ENCODE assay signal across 25 mouse cellular contexts in genomic region chr3:69333819-69334218, GRCm38 (mm10). TPM values are rescaled to one million over a fixed set of nuclear protein-coding genes. Genes with fewer than 3 reads are reported as not detected.
DNase-seq lines count a peak whose midpoint lies in the region; ATAC-seq and TF ChIP-seq lines count a peak whose summit lies in the region.
"Had no signal": no experiment of that assay in that cellular context is flagged by ENCODE, and none has a peak within 500 bp of the region (broad histone marks: within the 10 kb centered on the region; RNA-seq: fewer than 3 reads in every experiment).

No protein-coding gene starts in this region.

- H3K27ac ChIP-seq in gastrocnemius, adult 2 months: peak overlapping the region; percentile 3; the same call in 1 of the 2 replicates
- no peak overlapping the region for H3K27ac ChIP-seq in liver, embryonic 11.5 days (ENCODE audit: low read depth, low read length)
- H3K27ac ChIP-seq in liver, embryonic 13.5 days: no peak overlapping the region
- no peak overlapping the region for H3K27ac ChIP-seq in liver, embryonic 16.5 days (ENCODE audit: low read length)
- H3K27ac ChIP-seq: embryonic facial prominence, embryonic 12.5 days; embryonic facial prominence, embryonic 15.5 days; heart, adult 2 months; heart, embryonic 10.5 days; hindbrain, embryonic 12.5 days; hindbrain, embryonic 15.5 days had no signal

- no peak for DNase-seq in gastrocnemius, adult 2 months
- DNase-seq in gastrocnemius, adult 18-20 months (ENCODE audit: low spot score): no peak
- no peak for DNase-seq in liver, embryonic 11.5 days (ENCODE audit: low spot score)
- no peak for DNase-seq in liver, embryonic 13.5 days
- DNase-seq in frontal cortex, postnatal 36 days (ENCODE audit: low spot score in 2 of 2): no peak
- no peak for DNase-seq in adrenal gland, adult 8-10 months
- DNase-seq: adrenal gland, postnatal 14 days; B cell, adult 2 months; cerebellum, adult 11 months; cerebellum, adult 8-10 months; cerebellum, postnatal 10 days; cerebellum, postnatal 36 days; forebrain, postnatal 0 days; gastrocnemius, postnatal 25 days; heart, adult 2 months had no signal

- H3K9me3 ChIP-seq in liver, embryonic 11.5 days (ENCODE audit: control insufficient read depth, low read length): no peaks in the 10 kb centered on the region
- no peaks in the 10 kb centered on the region for H3K9me3 ChIP-seq in liver, embryonic 13.5 days (replicated peaks)
- no peaks in the 10 kb centered on the region for H3K9me3 ChIP-seq in liver, embryonic 16.5 days (replicated peaks; ENCODE audit: control insufficient read depth, low read length)
- H3K9me3 ChIP-seq: embryonic facial prominence, embryonic 12.5 days; embryonic facial prominence, embryonic 15.5 days; G1E; heart, embryonic 10.5 days; hindbrain, embryonic 12.5 days; hindbrain, embryonic 15.5 days had no signal

- no peak overlapping the region for H3K4me2 ChIP-seq in liver, embryonic 11.5 days
- H3K4me2 ChIP-seq in liver, embryonic 13.5 days: 0 out of 2 replicates have a peak overlapping the region, but pooled peaks have one; percentile 10
- H3K4me2 ChIP-seq in liver, embryonic 16.5 days (ENCODE audit: low read depth, low read length): no peak overlapping the region
- H3K4me2 ChIP-seq: embryonic facial prominence, embryonic 12.5 days; embryonic facial prominence, embryonic 15.5 days; hindbrain, embryonic 12.5 days; hindbrain, embryonic 15.5 days had no signal

- no peak for TF ChIP-seq CTCF in gastrocnemius, adult 2 months (IDR thresholded peaks at IDR 0.05)

- intact Hi-C loops in gastrocnemius, adult 2 months (cut with DNase I): no loop called here

- H3K4me3 ChIP-seq in gastrocnemius, adult 2 months: no peak overlapping the region
- H3K4me3 ChIP-seq in liver, embryonic 11.5 days (ENCODE audit: low read depth, low read length): no peak overlapping the region
- no peak overlapping the region for H3K4me3 ChIP-seq in liver, embryonic 13.5 days (replicated peaks)
- no peak overlapping the region for H3K4me3 ChIP-seq in liver, embryonic 16.5 days (ENCODE audit: low read depth, low read length)
- H3K4me3 ChIP-seq: embryonic facial prominence, embryonic 12.5 days; embryonic facial prominence, embryonic 15.5 days; heart, adult 2 months; heart, embryonic 10.5 days; hindbrain, embryonic 12.5 days; hindbrain, embryonic 15.5 days had no signal

- no peak overlapping the region for H3K9ac ChIP-seq in liver, embryonic 11.5 days (ENCODE audit: low read depth, low read length)
- H3K9ac ChIP-seq in liver, embryonic 13.5 days: no peak overlapping the region
- H3K9ac ChIP-seq in liver, embryonic 16.5 days (ENCODE audit: low read depth, low read length): no peak overlapping the region
- H3K9ac ChIP-seq: embryonic facial prominence, embryonic 12.5 days; embryonic facial prominence, embryonic 15.5 days; forebrain, postnatal 0 days; hindbrain, embryonic 12.5 days; hindbrain, embryonic 15.5 days had no signal

- no peaks in the 10 kb centered on the region for H3K27me3 ChIP-seq in liver, embryonic 11.5 days (replicated peaks; ENCODE audit: control insufficient read depth, insufficient read depth, low read length)
- H3K27me3 ChIP-seq in liver, embryonic 13.5 days: no peaks in the 10 kb centered on the region
- no peaks in the 10 kb centered on the region for H3K27me3 ChIP-seq in liver, embryonic 16.5 days (ENCODE audit: control insufficient read depth, insufficient read depth, low read depth, low read length)
- H3K27me3 ChIP-seq: CH12.LX; embryonic facial prominence, embryonic 12.5 days; embryonic facial prominence, embryonic 15.5 days; hindbrain, embryonic 12.5 days; hindbrain, embryonic 15.5 days; Patski had no signal

- no peaks in the 10 kb centered on the region for H3K36me3 ChIP-seq in liver, embryonic 11.5 days (ENCODE audit: control insufficient read depth, insufficient read depth, low read length)
- H3K36me3 ChIP-seq in liver, embryonic 13.5 days: no peaks in the 10 kb centered on the region
- no peaks in the 10 kb centered on the region for H3K36me3 ChIP-seq in liver, embryonic 16.5 days (ENCODE audit: control insufficient read depth, insufficient read depth)
- H3K36me3 ChIP-seq: embryonic facial prominence, embryonic 12.5 days; embryonic facial prominence, embryonic 15.5 days; heart, embryonic 10.5 days; hindbrain, embryonic 12.5 days; hindbrain, embryonic 15.5 days had no signal

- peaks cover 9% of the 10 kb centered on the region for H3K4me1 ChIP-seq in liver, embryonic 11.5 days (replicated peaks; ENCODE audit: control insufficient read depth, insufficient read depth, low read length)
- peaks cover 56% of the 10 kb centered on the region for H3K4me1 ChIP-seq in liver, embryonic 13.5 days (replicated peaks)
- peaks cover 13% of the 10 kb centered on the region for H3K4me1 ChIP-seq in liver, embryonic 16.5 days (ENCODE audit: control insufficient read depth, low read depth, low read length)
- H3K4me1 ChIP-seq: embryonic facial prominence, embryonic 12.5 days; embryonic facial prominence, embryonic 15.5 days had no signal

- 62% methylated on average over 9 of the region's 9 CpGs for WGBS in liver, embryonic 11.5 days
- WGBS in liver, embryonic 13.5 days (ENCODE audit: insufficient replicate concordance): 70% methylated on average over 9 of the region's 9 CpGs
- WGBS in liver, embryonic 16.5 days (ENCODE audit: insufficient replicate concordance): 65% methylated on average over 9 of the region's 9 CpGs

- ATAC-seq in liver, embryonic 11.5 days (replicated peaks; ENCODE audit: low FRiP score): peak; percentile 47; the same call in 1 of the 2 replicates
- peak; percentile 58; the same call in 1 of the 2 replicates for ATAC-seq in liver, embryonic 13.5 days (ENCODE audit: low read depth)
- peak; percentile 54; the same call in 1 of the 2 replicates for ATAC-seq in liver, embryonic 16.5 days (ENCODE audit: low read depth)
- ATAC-seq: forebrain, embryonic 14.5 days; forebrain, postnatal 0 days; Patski had no signal

RNA-seq across cellular contexts. Expression of gene Ppm1l, which starts 17.2 kb away (rescaled TPM):
- total RNA-seq in gastrocnemius, adult 2 months (2021): 10 to 100 TPM; 90.3 to 91.8 TPM
- 100 to 1,000 TPM in 1 of 2 experiments, 10 to 100 TPM in 1; 96.4 to 102 TPM for total RNA-seq in gastrocnemius, adult 18-20 months (2021)
- 8.2 and 8.3 TPM in 2 replicates for polyA plus RNA-seq in liver, embryonic 11.5 days (2014; fragmentation: Nextera tagmentation; extraction: Ambion mirVana)
- polyA plus RNA-seq in liver, embryonic 13.5 days (2015; fragmentation: Nextera tagmentation; extraction: Ambion mirVana): 4.5 and 5.4 TPM in 2 replicates
- polyA plus RNA-seq in liver, embryonic 16.5 days (2015; fragmentation: Nextera tagmentation; extraction: Ambion mirVana): 4.1 and 4.6 TPM in 2 replicates
- 10 to 100 TPM; 15.4 to 22.2 (median 19.6) TPM for total RNA-seq in adrenal gland, adult 8-10 months (2022)
